Mouse (Mus musculus) olfactory bulb, adult 2 months (tissue): ENCODE data around the gene Map3k3. TPM values are rescaled to one million over a fixed set of nuclear protein-coding genes. Genes with fewer than 3 reads are reported as not detected.

ENCODE experiments used
- H3K27ac ChIP-seq: fragments of 200-500 bp; 2 replicates; pipeline ENCODE4 v1.5.1; 2012; ENCODE audit warnings: low read depth, low read length; ENCODE audit not compliant: insufficient read depth
- H3K4me1 ChIP-seq: fragments of 200-500 bp; 2 replicates; pipeline ENCODE4 v1.6.1; 2012; ENCODE audit warnings: low read length; ENCODE audit not compliant: control insufficient read depth, insufficient read depth
- H3K4me3 ChIP-seq: fragments of 200-500 bp; 2 replicates; pipeline ENCODE4 v1.5.1; 2012; ENCODE audit warnings: mild to moderate bottlenecking, low read depth, low read length, moderate library complexity; ENCODE audit not compliant: insufficient read depth
- CTCF ChIP-seq: fragments of 200-500 bp; IDR thresholded peaks from 2 replicates; pipeline ENCODE4 v1.5.1; 2012; ENCODE audit warnings: low read depth, mild to moderate bottlenecking, low read length, moderate library complexity; ENCODE audit not compliant: insufficient read depth
- POLR2A ChIP-seq: fragments of 200-500 bp; IDR thresholded peaks from 2 replicates; pipeline ENCODE4 v1.6.1; 2012; ENCODE audit warnings: mild to moderate bottlenecking, low read depth, low read length, moderate library complexity; ENCODE audit not compliant: insufficient read depth
- WGBS: fragments of 180-500 bp; shearing (Covaris S2); methylation state at CpG from one replicate; pipeline ENCODE4 v1.1.7; 2018; 5-methylcytosine and 5-hydroxymethylcytosine counted together
- polyA plus RNA-seq: library from polyadenylated mRNA; stranded (reverse); fragments of >200 nt; gene quantifications from 2 replicates; pipeline ENCODE4 v1.2.4, GENCODE M21; 2012; ENCODE audit warnings: low replicate concordance; ENCODE audit not compliant: missing spikeins, insufficient read depth, insufficient read length

Map3k3 gene
- polyA plus RNA-seq, 1 experiment = not detected

- Histone ChIP-seq H3K27ac (no peak overlapping the region), H3K4me1 (peaks cover 28% of the 10 kb centered on the region), H3K4me3 (no peak overlapping the region)
- TF ChIP-seq CTCF = no peak
- no peak for TF ChIP-seq POLR2A
- WGBS = 55% methylated on average over 8 of the region's 8 CpGs
Measured at GRCm38 (mm10) chr11:106152132-106152531, 67.7 kb downstream of the Map3k3 start.

- H3K4me3 ChIP-seq = no peak overlapping the region
- H3K4me1 ChIP-seq = peaks cover 37% of the 10 kb centered on the region
- peak overlapping the region; percentile 14; the same call in 1 of the 2 replicates for H3K27ac ChIP-seq
- 43% methylated on average over 5 of the region's 5 CpGs for WGBS
- TF ChIP-seq CTCF (no peak), POLR2A (no peak)
Measured at GRCm38 (mm10) chr11:106154091-106154490, 69.7 kb downstream of the Map3k3 start.

- Histone ChIP-seq H3K4me1 (peaks cover 37% of the 10 kb centered on the region), H3K4me3 (no peak overlapping the region), H3K27ac (peak overlapping the region; percentile 42; the same call in 1 of the 2 replicates)
- WGBS = 51% methylated on average over 2 of the region's 2 CpGs
- TF ChIP-seq CTCF (no peak), POLR2A (no peak)
Measured at GRCm38 (mm10) chr11:106154770-106155169, 70.4 kb downstream of the Map3k3 start.

GRCm38 (mm10) chr11:106155761-106156160, 71.3 kb downstream of the Map3k3 start:
- TF ChIP-seq CTCF (no peak), POLR2A (no peak)
- 43% methylated on average over 3 of the region's 3 CpGs for WGBS
- H3K4me3 ChIP-seq = no peak overlapping the region
- no peak overlapping the region for H3K27ac ChIP-seq
- H3K4me1 ChIP-seq = peaks cover 42% of the 10 kb centered on the region

GRCm38 (mm10) chr11:106156257-106156656, 71.8 kb downstream of the Map3k3 start:
- WGBS = 62% methylated on average over 1 of the region's 1 CpGs
- H3K4me1 ChIP-seq = peaks cover 47% of the 10 kb centered on the region
- no peak overlapping the region for H3K27ac ChIP-seq
- TF ChIP-seq CTCF = no peak
- no peak for TF ChIP-seq POLR2A
- no peak overlapping the region for H3K4me3 ChIP-seq

- whole genome bisulfite sequencing = 69% methylated on average over 7 of the region's 7 CpGs
- Histone ChIP-seq H3K27ac (no peak overlapping the region), H3K4me3 (no peak overlapping the region; the same call in 1 of the 2 replicates), H3K4me1 (peaks cover 52% of the 10 kb centered on the region)
- TF ChIP-seq CTCF (no peak), POLR2A (no peak)
Measured at GRCm38 (mm10) chr11:106157154-106157553, 72.7 kb downstream of the Map3k3 start.

GRCm38 (mm10) chr11:106158081-106158929, 73.9 kb downstream of the Map3k3 start:
- Histone ChIP-seq H3K4me3 (peak overlapping the region; percentile 46), H3K4me1 (peaks cover 53% of the 10 kb centered on the region), H3K27ac (peak overlapping the region; percentile 61)
- TF ChIP-seq CTCF (peak; percentile 56), POLR2A (no peak)
- WGBS = 29% methylated on average over 14 of the region's 14 CpGs

GRCm38 (mm10) chr11:106158930-106159215, 74.5 kb downstream of the Map3k3 start:
- peak overlapping the region; percentile 46 for H3K4me3 ChIP-seq
- H3K4me1 ChIP-seq = peaks cover 58% of the 10 kb centered on the region
- peak overlapping the region; percentile 61 for H3K27ac ChIP-seq
- WGBS = 22% methylated on average over 9 of the region's 9 CpGs
- TF ChIP-seq POLR2A (no peak), CTCF (no peak)

- peak overlapping the region; percentile 76 for H3K27ac ChIP-seq
- TF ChIP-seq CTCF (no peak), POLR2A (no peak)
- WGBS = 1% methylated on average over 25 of the region's 25 CpGs
- peaks cover 59% of the 10 kb centered on the region for H3K4me1 ChIP-seq
- H3K4me3 ChIP-seq = peak overlapping the region; percentile 46
Measured at GRCm38 (mm10) chr11:106159216-106159920, 75.0 kb downstream of the Map3k3 start.
